Mouse (Mus musculus): ENCODE measurements around the gene Acsm4.

Acsm4 gene

GRCm38 (mm10) chr7:119762166-119762697 is 72.4 kb downstream of the Acsm4 start:
- DNase-seq (ENCODE audit: extremely low spot score, low spot score): no peak

All from neural tube, embryonic 10.5 days (tissue).